Mouse (Mus musculus) adrenal gland, postnatal 4 days (tissue): Measurements from ENCODE around the gene Padi3. TPM values are rescaled to one million over a fixed set of nuclear protein-coding genes. Genes with fewer than 3 reads are reported as not detected.

Source experiments
- total RNA-seq, 2 experiments: library from RNA; stranded (reverse); gene quantifications; 2 replicates each; pipeline ENCODE4 v1.2.3; 2021

Padi3 gene
- total RNA-seq, 2 experiments from 2014 or later: not detected

Other genes starting within 250 kb of the Padi3 start
- 10 to 100 TPM; 30.2 to 37.8 TPM for gene Arhgef10l, start 144.6 kb downstream of the Padi3 start, total RNA-seq
- gene Rcc2, start 110.1 kb downstream of the Padi3 start, total RNA-seq: 100 to 1,000 TPM in 1 of 2 experiments, 10 to 100 TPM in 1; 98.2 to 106 TPM
- under 1 TPM in 1 of 2 experiments, not detected in 1; 0.73 TPM for gene Padi6, start 68.0 kb downstream of the Padi3 start, total RNA-seq
- gene Padi4, start 36.4 kb downstream of the Padi3 start, total RNA-seq: 1 to 10 TPM; 1.4 to 2.7 TPM
- gene Padi1, start 35.1 kb upstream of the Padi3 start, total RNA-seq: not detected
- gene Padi2, start 95.7 kb upstream of the Padi3 start, total RNA-seq: 1 to 10 TPM; 6.7 to 9.5 TPM
- 100 to 1,000 TPM; 271 to 305 TPM for gene Sdhb, start 150.6 kb upstream of the Padi3 start, total RNA-seq
- 10 to 100 TPM; 58.8 to 63.5 TPM for gene Atp13a2, start 176.2 kb upstream of the Padi3 start, total RNA-seq
- 100 to 1,000 TPM in 1 of 2 experiments, 10 to 100 TPM in 1; 98.0 to 106 TPM for gene Mfap2, start 199.8 kb upstream of the Padi3 start, total RNA-seq
- gene Crocc, start 249.9 kb upstream of the Padi3 start, total RNA-seq: 10 to 100 TPM; 16.3 to 24.0 TPM